Mouse (Mus musculus) liver, postnatal 0 days (tissue): ENCODE measurements around the gene Rbbp8nl. TPM values are rescaled to one million over a fixed set of nuclear protein-coding genes. Genes with fewer than 3 reads are reported as not detected.

ENCODE experiments used
- ATAC-seq: fragments of 200-750 bp; cut with Nextera tagmentation; 2 replicates; pipeline ENCODE4 v1.8.0; 2017; ENCODE audit warnings: mild to moderate bottlenecking, moderate library complexity
- DNase-seq: peaks from one replicate; pipeline ENCODE4 v3.0.0-alpha.2; 2016
- H3K27ac ChIP-seq: fragments of 300-500 bp; sonication (generic); 2 replicates; pipeline ENCODE4 v1.5.1; 2014; ENCODE audit warnings: antibody characterized with exemption, moderate library complexity, mild to moderate bottlenecking, low read depth
- H3K27me3 ChIP-seq: fragments of 300-500 bp; sonication (generic); 2 replicates; pipeline ENCODE4 v1.6.1; 2014; ENCODE audit warnings: low read length, control low read depth, mixed read lengths; ENCODE audit not compliant: insufficient read depth
- H3K36me3 ChIP-seq: fragments of 300-500 bp; sonication (generic); replicated peaks from 2 replicates; pipeline ENCODE4 v1.6.1; 2014; ENCODE audit warnings: mild to moderate bottlenecking, control low read depth, low read length, moderate library complexity, mixed read lengths; ENCODE audit not compliant: insufficient read depth
- H3K4me1 ChIP-seq: fragments of 300-500 bp; sonication (generic); 2 replicates; pipeline ENCODE4 v1.6.1; 2014; ENCODE audit warnings: antibody characterized with exemption, mild to moderate bottlenecking, control low read depth; ENCODE audit not compliant: insufficient read depth
- H3K4me2 ChIP-seq: fragments of 300-500 bp; sonication (generic); 2 replicates; pipeline ENCODE4 v1.6.1; 2014; ENCODE audit warnings: low read depth, mild to moderate bottlenecking, low read length, moderate library complexity, mixed read lengths
- H3K4me3 ChIP-seq: fragments of 300-500 bp; sonication (generic); 2 replicates; pipeline ENCODE4 v1.5.1; 2014; ENCODE audit warnings: low read depth, low read length
- H3K9ac ChIP-seq: fragments of 300-500 bp; sonication (generic); replicated peaks from 2 replicates; pipeline ENCODE4 v1.6.1; 2014; ENCODE audit warnings: mild to moderate bottlenecking, moderate library complexity
- H3K9me3 ChIP-seq: fragments of 300-500 bp; sonication (generic); 2 replicates; pipeline ENCODE4 v1.6.1; 2016; ENCODE audit warnings: mild to moderate bottlenecking, control low read depth, low read length, mixed read lengths
- CTCF ChIP-seq: sonication (generic); IDR thresholded peaks from 2 replicates; pipeline ENCODE4 v1.5.1; 2016; ENCODE audit warnings: antibody characterized with exemption, low read depth
- EP300 ChIP-seq: IDR thresholded peaks from 2 replicates; pipeline ENCODE4 v1.6.1; 2016; ENCODE audit warnings: antibody characterized with exemption, low read depth, mild to moderate bottlenecking
- WGBS: fragments of 180-500 bp; shearing (Covaris S2); extraction: QIAGEN DNeasy Blood & Tissue Kit; methylation state at CpG from one replicate; pipeline ENCODE4 v1.1.7; 2014; ENCODE audit not compliant: insufficient replicate concordance; 5-methylcytosine and 5-hydroxymethylcytosine counted together
- polyA plus RNA-seq: library from polyadenylated mRNA; unstranded; fragments of >200 nt; fragmentation: Nextera tagmentation; extraction: Ambion mirVana; gene quantifications from 2 replicates; pipeline ENCODE4 v1.2.1, GENCODE M21; 2015

Gene Rbbp8nl
- polyA plus RNA-seq, 1 experiment from 2014 or later = not detected

DNA sequence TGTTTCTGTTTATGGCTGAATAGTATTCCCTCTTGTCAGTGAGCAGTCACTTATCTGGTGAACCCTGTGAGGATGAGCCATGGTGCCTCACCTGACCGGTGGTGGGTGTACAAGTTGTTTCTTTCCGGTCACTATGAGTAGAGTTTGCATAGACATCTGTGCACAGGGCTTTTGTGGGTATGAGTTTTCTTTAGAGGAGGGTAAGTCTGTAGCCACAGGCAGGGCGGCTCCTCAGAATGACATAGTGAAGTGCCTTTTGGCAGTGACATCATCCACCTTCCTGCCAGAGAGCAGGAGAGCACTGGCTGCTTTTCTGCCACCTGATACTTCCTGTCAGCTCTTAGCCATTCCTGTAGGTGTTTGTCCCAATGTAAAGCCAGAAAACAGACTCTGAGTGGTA, 15.8 kb upstream of the Rbbp8nl start:
- Histone ChIP-seq H3K4me3 (no peak overlapping the region), H3K9me3 (no peaks in the 10 kb centered on the region), H3K36me3 (no peaks in the 10 kb centered on the region), H3K27ac (no peak overlapping the region), H3K4me1 (no peaks in the 10 kb centered on the region), H3K27me3 (peaks cover under 1% of the 10 kb centered on the region; the same call in 1 of the 2 replicates), H3K9ac (no peak overlapping the region), H3K4me2 (no peak overlapping the region)
- ATAC-seq = no peak
- no peak for TF ChIP-seq EP300
- 62% methylated on average over 3 of the region's 3 CpGs for WGBS
- no peak for DNase-seq

DNA sequence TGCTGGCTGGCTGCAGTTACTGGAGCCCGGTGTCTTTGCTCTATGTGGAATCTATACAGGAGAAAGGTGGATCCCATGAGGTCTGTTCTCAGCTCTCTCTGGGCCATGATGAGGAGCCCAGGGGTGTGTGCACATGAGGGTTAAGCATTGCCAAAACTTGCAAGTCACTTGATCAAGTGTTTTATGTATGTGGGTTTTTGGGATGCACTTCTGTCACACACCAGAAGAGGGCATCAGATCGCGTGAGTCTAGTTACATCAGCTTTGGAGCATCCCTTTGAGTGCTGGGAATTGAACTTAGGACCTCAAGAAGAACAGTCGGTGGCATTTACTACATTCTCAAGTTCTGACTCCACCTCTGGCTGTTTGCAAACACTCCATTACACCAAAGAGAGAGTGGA, 14.9 kb upstream of the Rbbp8nl start:
- Histone ChIP-seq H3K4me1 (no peaks in the 10 kb centered on the region), H3K9ac (no peak overlapping the region), H3K36me3 (no peaks in the 10 kb centered on the region), H3K27ac (no peak overlapping the region), H3K4me2 (no peak overlapping the region), H3K4me3 (no peak overlapping the region), H3K9me3 (no peaks in the 10 kb centered on the region), H3K27me3 (peaks cover 3% of the 10 kb centered on the region; the same call in 1 of the 2 replicates)
- TF ChIP-seq CTCF (no peak), EP300 (no peak)
- WGBS = 51% methylated on average over 4 of the region's 4 CpGs
- no peak for DNase-seq
- ATAC-seq = no peak

DNA sequence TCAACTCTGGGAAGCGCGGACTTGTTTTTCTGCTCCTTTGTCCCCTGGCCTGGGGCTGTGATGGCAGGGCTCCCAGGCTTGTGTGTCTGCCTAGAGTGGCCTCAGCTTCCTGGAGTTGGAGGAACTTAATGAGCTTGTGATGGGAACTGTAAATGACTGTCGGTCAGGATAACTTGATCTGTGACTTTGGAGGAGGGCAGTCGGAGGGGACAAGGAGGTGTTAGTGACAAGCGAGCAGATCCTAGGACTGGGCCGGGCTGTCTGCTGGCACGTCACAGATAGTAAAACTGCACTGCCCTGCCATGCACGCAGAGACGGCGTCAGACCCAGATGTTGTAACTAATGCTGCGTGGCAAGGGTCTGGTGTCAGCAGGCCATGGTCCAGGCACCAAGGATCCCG, 13.8 kb upstream of the Rbbp8nl start:
- Histone ChIP-seq H3K4me2 (no peak overlapping the region), H3K27ac (no peak overlapping the region), H3K9me3 (no peaks in the 10 kb centered on the region), H3K9ac (no peak overlapping the region), H3K4me3 (no peak overlapping the region), H3K4me1 (no peaks in the 10 kb centered on the region), H3K36me3 (no peaks in the 10 kb centered on the region), H3K27me3 (peaks cover 3% of the 10 kb centered on the region; the same call in 1 of the 2 replicates)
- ATAC-seq = no peak
- TF ChIP-seq EP300 = no peak
- TF ChIP-seq CTCF = no peak
- 80% methylated on average over 12 of the region's 12 CpGs for WGBS
- no peak for DNase-seq

DNA sequence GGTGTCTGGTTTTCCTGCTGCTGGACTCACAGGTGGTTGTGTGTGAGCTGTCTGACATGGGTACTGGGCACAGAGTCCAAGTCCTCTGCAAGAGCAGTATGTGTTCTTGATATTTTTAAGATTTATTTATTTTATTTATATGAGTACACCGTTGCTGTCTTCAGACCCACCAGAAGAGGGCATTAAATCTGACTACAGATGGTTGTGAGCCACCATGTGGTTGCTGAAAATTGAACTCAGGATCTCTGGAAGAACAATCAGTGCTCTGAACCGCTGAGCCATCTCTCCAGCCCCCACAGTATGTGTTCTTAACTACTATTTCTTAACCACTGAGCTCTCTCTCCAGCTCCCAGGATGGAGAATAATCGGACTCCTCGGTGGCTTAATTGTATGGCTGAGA, 12.5 kb upstream of the Rbbp8nl start:
- Histone ChIP-seq H3K27ac (no peak overlapping the region), H3K4me2 (no peak overlapping the region), H3K9me3 (no peaks in the 10 kb centered on the region), H3K36me3 (no peaks in the 10 kb centered on the region), H3K4me1 (no peaks in the 10 kb centered on the region), H3K4me3 (no peak overlapping the region), H3K9ac (no peak overlapping the region), H3K27me3 (peaks cover 3% of the 10 kb centered on the region; the same call in 1 of the 2 replicates)
- no peak for ATAC-seq
- WGBS = 71% methylated on average over 4 of the region's 4 CpGs
- TF ChIP-seq CTCF = no peak
- TF ChIP-seq EP300 = no peak
- DNase-seq = no peak

DNA sequence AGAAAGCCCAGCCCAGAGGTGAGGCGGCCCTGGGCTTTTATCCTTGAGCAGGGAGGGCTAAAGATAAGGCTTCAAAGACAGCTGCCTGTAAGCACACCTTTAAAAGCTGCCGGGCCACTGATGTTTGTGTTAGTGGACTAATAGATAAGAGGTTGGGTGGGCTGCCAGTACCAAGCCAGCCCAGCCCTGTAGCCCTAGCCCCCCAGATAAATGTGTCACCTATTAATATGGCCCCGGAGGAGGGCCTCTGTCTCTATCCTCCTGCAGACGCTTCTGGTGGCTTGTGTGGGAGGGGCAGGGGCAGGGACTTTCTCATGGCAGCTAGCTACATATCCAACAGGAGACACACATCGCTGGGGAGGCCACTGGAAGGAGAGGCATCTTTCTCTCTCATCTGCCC, 11.1 kb upstream of the Rbbp8nl start:
- ATAC-seq = no peak
- no peak overlapping the region for H3K27ac ChIP-seq
- no peaks in the 10 kb centered on the region for H3K9me3 ChIP-seq
- no peak overlapping the region for H3K9ac ChIP-seq
- H3K36me3 ChIP-seq = no peaks in the 10 kb centered on the region
- no peak overlapping the region for H3K4me3 ChIP-seq
- peaks cover 3% of the 10 kb centered on the region; the same call in 1 of the 2 replicates for H3K27me3 ChIP-seq
- TF ChIP-seq CTCF = no peak
- no peak for DNase-seq
- H3K4me1 ChIP-seq = no peaks in the 10 kb centered on the region
- no peak overlapping the region for H3K4me2 ChIP-seq
- WGBS = 28% methylated on average over 5 of the region's 5 CpGs

DNA sequence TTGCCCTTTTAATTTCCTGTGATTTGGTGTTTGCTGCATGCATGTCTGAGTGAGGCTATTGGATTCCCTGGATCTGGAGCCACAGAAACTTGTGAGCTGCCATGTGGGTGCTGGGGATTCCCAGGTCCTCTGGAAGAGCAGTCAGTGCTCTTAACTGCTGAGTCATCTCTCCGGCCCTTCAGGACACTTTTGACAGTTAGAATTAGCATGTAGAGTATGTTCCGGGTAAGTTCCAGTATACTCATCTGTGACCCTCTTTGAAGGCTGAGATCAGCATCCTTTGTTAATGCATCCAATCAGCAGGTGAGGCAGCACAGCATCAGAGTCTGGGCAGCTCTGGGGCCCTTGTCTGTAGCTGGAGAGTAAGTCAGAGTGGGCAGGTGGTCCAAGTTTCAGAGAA, 10.6 kb upstream of the Rbbp8nl start:
- TF ChIP-seq CTCF (no peak), EP300 (no peak)
- no peaks in the 10 kb centered on the region for H3K4me1 ChIP-seq
- H3K27ac ChIP-seq = no peak overlapping the region
- 30% methylated on average over 2 of the region's 2 CpGs for WGBS
- no peak overlapping the region for H3K9ac ChIP-seq
- H3K27me3 ChIP-seq = peaks cover 3% of the 10 kb centered on the region; the same call in 1 of the 2 replicates
- H3K9me3 ChIP-seq = no peaks in the 10 kb centered on the region
- H3K4me3 ChIP-seq = no peak overlapping the region
- no peak overlapping the region for H3K4me2 ChIP-seq
- DNase-seq = no peak
- no peaks in the 10 kb centered on the region for H3K36me3 ChIP-seq
- no peak for ATAC-seq

DNA sequence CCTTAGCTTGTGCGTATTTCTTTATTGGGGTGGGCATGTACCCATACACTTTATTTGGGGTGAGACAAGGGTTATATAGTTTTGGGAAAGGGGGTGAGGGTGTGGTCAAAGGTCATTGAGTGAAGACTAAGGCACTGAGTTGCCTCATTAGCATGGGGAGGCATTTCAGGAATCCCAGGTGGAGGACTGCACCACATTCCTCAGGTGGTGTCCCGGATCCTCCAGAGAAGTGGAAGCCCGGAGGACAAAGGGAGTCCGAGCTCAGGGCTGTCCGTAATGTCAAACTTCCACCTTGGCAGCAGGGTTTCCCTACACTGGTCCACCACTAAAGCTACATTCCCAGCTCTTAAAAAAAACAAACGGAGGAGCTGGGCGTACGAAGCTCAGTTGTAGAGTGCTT, 3.2 kb upstream of the Rbbp8nl start:
- ATAC-seq = no peak
- no peaks in the 10 kb centered on the region for H3K4me1 ChIP-seq

More for the DNA sequence above, 3.2 kb upstream of the Rbbp8nl start:
- Histone ChIP-seq H3K36me3 (no peaks in the 10 kb centered on the region), H3K27ac (no peak overlapping the region), H3K27me3 (no peaks in the 10 kb centered on the region), H3K9ac (no peak overlapping the region), H3K4me3 (no peak overlapping the region), H3K4me2 (no peak overlapping the region), H3K9me3 (no peaks in the 10 kb centered on the region)
- TF ChIP-seq CTCF (no peak), EP300 (no peak)
- 73% methylated on average over 8 of the region's 8 CpGs for whole genome bisulfite sequencing
- no peak for DNase-seq
